Mouse (Mus musculus): Measurements from ENCODE around the gene Morn4.
"Not testable (repeated sequence)": the region's sequence is repeated elsewhere in the genome, so short reads cannot be mapped to it uniquely, and the experiment has no call there.

The Morn4 gene

GRCm38 (mm10) chr19:42081613-42082012, 4.5 kb downstream of the Morn4 start:
- DNase-seq = not testable (repeated sequence)

- DNase-seq = no peak
Observed at GRCm38 (mm10) chr19:42080469-42080868, 5.7 kb downstream of the Morn4 start.

GRCm38 (mm10) chr19:42079950-42080349, 6.2 kb downstream of the Morn4 start:
- DNase-seq = no peak

GRCm38 (mm10) chr19:42079006-42079405, 7.2 kb downstream of the Morn4 start:
- no peak for DNase-seq

- no peak for DNase-seq
Observed at GRCm38 (mm10) chr19:42078566-42078965, 7.6 kb downstream of the Morn4 start.

- no peak for DNase-seq
Observed at GRCm38 (mm10) chr19:42075992-42076391, 10.2 kb downstream of the Morn4 start.

- no peak for DNase-seq
Observed at GRCm38 (mm10) chr19:42075051-42075450, 11.1 kb downstream of the Morn4 start.

GRCm38 (mm10) chr19:42072802-42073201, 13.4 kb downstream of the Morn4 start:
- DNase-seq = no peak

GRCm38 (mm10) chr19:42071886-42072608, 14.1 kb downstream of the Morn4 start:
- DNase-seq = no peak

GRCm38 (mm10) chr19:42071221-42071620, 14.9 kb downstream of the Morn4 start:
- no peak for DNase-seq

GRCm38 (mm10) chr19:42069241-42069525, 17.0 kb downstream of the Morn4 start:
- no peak for DNase-seq

- DNase-seq = no peak
Observed at GRCm38 (mm10) chr19:42068441-42069240, 17.5 kb downstream of the Morn4 start.

- DNase-seq = no peak
Observed at GRCm38 (mm10) chr19:42061443-42061842, 24.7 kb downstream of the Morn4 start.

- no peak for DNase-seq
Observed at GRCm38 (mm10) chr19:42058426-42058825, 27.7 kb downstream of the Morn4 start.

GRCm38 (mm10) chr19:42056719-42057409, 29.3 kb downstream of the Morn4 start:
- no peak for DNase-seq

GRCm38 (mm10) chr19:42055881-42056280, 30.3 kb downstream of the Morn4 start:
- DNase-seq = no peak

- no peak for DNase-seq
Observed at GRCm38 (mm10) chr19:42054255-42054654, 31.9 kb downstream of the Morn4 start.

- no peak for DNase-seq
Observed at GRCm38 (mm10) chr19:42051948-42052347, 34.2 kb downstream of the Morn4 start, which contains the start of gene 4933411K16Rik. Gene 4933411K16Rik (plus strand): TSS chr19:42052248.

GRCm38 (mm10) chr19:42051351-42051750, 34.8 kb downstream of the Morn4 start:
- no peak for DNase-seq

GRCm38 (mm10) chr19:42050251-42050650, 35.9 kb downstream of the Morn4 start:
- DNase-seq = no peak

- DNase-seq = no peak
Observed at GRCm38 (mm10) chr19:42045269-42046102, 40.7 kb downstream of the Morn4 start, which contains the start of gene Hoga1. Gene Hoga1 (plus strand): TSS chr19:42045610.

GRCm38 (mm10) chr19:42043988-42044387, 42.2 kb downstream of the Morn4 start:
- DNase-seq = no peak

- no peak for DNase-seq
Observed at GRCm38 (mm10) chr19:42038310-42038709, 47.8 kb downstream of the Morn4 start.
